Mouse (Mus musculus) neural tube, embryonic 12.5 days (tissue): Measurements from ENCODE around the gene Cd96. TPM values are rescaled to one million over a fixed set of nuclear protein-coding genes. Genes with fewer than 3 reads are reported as not detected.
A peak's percentile ranks its signal among the peaks of the same experiment; 100 is the strongest.
"Not testable (repeated sequence)": the region's sequence is repeated elsewhere in the genome, so short reads cannot be mapped to it uniquely, and the experiment has no call there.

ENCODE experiments used
- ATAC-seq: fragments of 200-750 bp; cut with Nextera tagmentation; 2 replicates; pipeline ENCODE4 v1.8.0; 2017; ENCODE audit warnings: low read depth, mild to moderate bottlenecking, moderate TSS enrichment, moderate library complexity; ENCODE audit not compliant: low FRiP score
- H3K27ac ChIP-seq: fragments of 300-500 bp; sonication (generic); 2 replicates; pipeline ENCODE4 v1.5.1; 2016
- H3K27me3 ChIP-seq: fragments of 300-500 bp; sonication (generic); replicated peaks from 2 replicates; pipeline ENCODE4 v1.6.1; 2016; ENCODE audit warnings: mild to moderate bottlenecking
- H3K36me3 ChIP-seq: fragments of 300-500 bp; sonication (generic); 2 replicates; pipeline ENCODE4 v1.6.1; 2016; ENCODE audit warnings: mild to moderate bottlenecking
- H3K4me1 ChIP-seq: fragments of 300-500 bp; sonication (generic); 2 replicates; pipeline ENCODE4 v1.6.1; 2016
- H3K4me2 ChIP-seq: fragments of 300-500 bp; sonication (generic); replicated peaks from 2 replicates; pipeline ENCODE4 v1.6.1; 2016; ENCODE audit warnings: mild to moderate bottlenecking
- H3K4me3 ChIP-seq: fragments of 300-500 bp; sonication (generic); 2 replicates; pipeline ENCODE4 v1.5.1; 2016
- H3K9ac ChIP-seq: fragments of 300-500 bp; sonication (generic); 2 replicates; pipeline ENCODE4 v1.6.1; 2016; ENCODE audit warnings: mild to moderate bottlenecking
- H3K9me3 ChIP-seq: fragments of 300-500 bp; sonication (generic); 2 replicates; pipeline ENCODE4 v1.6.1; 2016; ENCODE audit warnings: mild to moderate bottlenecking
- WGBS: fragments of 180-500 bp; shearing (Covaris S2); methylation state at CpG from one replicate; pipeline ENCODE4 v1.1.7; 2016; 5-methylcytosine and 5-hydroxymethylcytosine counted together
- polyA plus RNA-seq: library from polyadenylated mRNA; unstranded; fragments of >200 nt; fragmentation: Nextera tagmentation; extraction: Ambion mirVana; gene quantifications from 2 replicates; pipeline ENCODE4 v1.2.1, GENCODE M21; 2016

Cd96 gene
- polyA plus RNA-seq: not detected in 2 replicates

DNA sequence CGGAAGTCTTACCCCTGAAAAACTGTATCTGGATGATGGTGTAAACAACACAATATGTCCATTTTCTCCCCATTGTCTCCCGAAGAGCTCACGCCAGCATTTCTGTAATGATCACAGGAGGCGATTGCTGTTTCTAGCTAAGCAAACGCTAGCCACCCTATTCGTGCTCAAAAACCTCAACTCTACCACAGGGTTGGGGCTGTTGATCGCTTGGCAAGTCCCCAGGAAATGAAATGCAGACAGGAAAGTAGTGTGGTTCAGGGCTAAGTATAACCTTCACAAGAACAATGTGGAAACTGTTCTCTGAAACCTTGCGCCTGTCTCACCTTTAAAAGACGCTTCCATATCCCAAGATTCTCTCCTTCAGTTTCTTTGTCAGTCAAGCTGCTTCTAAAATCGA is at the start of gene Cd96:
Gene Cd96 (minus strand): TSS at position 232 of the 400 bp plus-strand sequence.
- WGBS: 85% methylated on average over 10 of the region's 10 CpGs

DNA sequence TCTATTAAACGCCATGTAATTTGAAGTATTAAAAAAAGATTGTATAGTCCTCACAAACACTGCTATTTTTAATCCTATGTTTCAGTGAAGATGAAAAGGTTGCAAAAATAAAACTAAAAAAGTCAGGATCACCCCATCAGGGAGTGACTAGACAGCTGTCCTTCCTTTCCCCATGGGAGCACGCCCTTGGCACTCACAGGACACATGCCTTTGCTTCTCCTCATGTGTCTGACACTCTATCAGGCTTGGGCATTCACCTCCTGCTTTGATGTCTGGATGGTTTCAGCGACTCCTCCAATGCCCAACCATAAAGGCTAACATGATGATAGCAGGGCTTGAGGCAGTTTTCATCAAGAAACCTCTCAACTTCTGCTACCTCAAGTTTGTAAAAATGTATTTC is 46.9 kb upstream of the Cd96 start:
- Histone ChIP-seq H3K4me3 (no peak overlapping the region), H3K27ac (no peak overlapping the region), H3K27me3 (no peaks in the 10 kb centered on the region), H3K9ac (no peak overlapping the region), H3K4me1 (no peaks in the 10 kb centered on the region), H3K4me2 (no peak overlapping the region), H3K9me3 (no peaks in the 10 kb centered on the region; the same call in 1 of the 2 replicates), H3K36me3 (no peaks in the 10 kb centered on the region)
- WGBS: 77% methylated on average over 3 of the region's 3 CpGs
- ATAC-seq: no peak

More for the DNA sequence above, at the start of gene Cd96:
- Histone ChIP-seq H3K4me2 (no peak within 1 kb of the TSS), H3K36me3 (no peaks in the 10 kb centered on the region), H3K4me3 (no peak within 1 kb of the TSS), H3K9ac (no peak within 1 kb of the TSS), H3K27me3 (no peaks in the 10 kb centered on the region), H3K9me3 (no peaks in the 10 kb centered on the region), H3K27ac (no peak within 1 kb of the TSS), H3K4me1 (no peaks in the 10 kb centered on the region)
- ATAC-seq: no peak

DNA sequence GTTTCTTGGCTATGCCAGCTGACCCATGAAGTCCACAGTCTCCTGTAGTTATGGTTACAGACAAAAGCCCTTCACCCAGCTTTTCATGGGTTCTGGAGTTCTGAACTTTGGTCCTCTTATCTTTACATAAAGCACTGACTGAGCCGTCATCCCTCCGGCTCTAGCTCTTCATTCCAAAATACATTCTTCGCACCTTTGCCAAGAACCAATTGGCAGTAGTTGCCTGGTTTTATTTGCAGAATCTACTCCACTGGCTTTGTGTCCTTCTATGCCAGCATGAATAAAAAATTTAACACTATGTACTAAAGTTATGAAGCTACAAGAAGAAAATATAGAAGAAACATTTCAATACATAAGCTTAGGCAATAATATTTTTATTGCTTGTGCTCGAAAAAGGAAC is 45.3 kb upstream of the Cd96 start:
- Histone ChIP-seq H3K9me3 (no peaks in the 10 kb centered on the region), H3K9ac (no peak overlapping the region), H3K36me3 (no peaks in the 10 kb centered on the region), H3K4me3 (no peak overlapping the region), H3K27me3 (no peaks in the 10 kb centered on the region), H3K4me1 (no peaks in the 10 kb centered on the region), H3K4me2 (no peak overlapping the region), H3K27ac (no peak overlapping the region)
- no peak for ATAC-seq
- WGBS: 90% methylated on average over 4 of the region's 4 CpGs

DNA sequence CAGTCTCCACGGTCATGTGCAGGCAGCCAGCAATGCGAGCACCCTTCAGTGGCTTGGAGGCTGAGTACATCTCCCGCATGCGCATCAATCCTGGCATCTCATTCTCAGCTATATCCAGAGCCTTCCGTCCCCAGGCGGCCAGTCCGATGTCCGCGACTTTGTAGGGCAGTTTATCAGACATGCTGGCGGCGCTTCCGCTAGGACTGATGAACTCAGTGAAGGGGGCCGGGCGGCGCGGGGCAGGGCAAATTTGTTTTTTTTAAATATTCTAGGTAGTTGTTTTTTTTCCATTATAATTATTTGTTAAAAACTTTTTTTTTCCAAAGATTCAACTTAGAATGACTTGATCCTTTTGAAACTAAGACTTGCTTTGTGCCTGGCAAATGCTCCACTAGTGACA is 34.8 kb upstream of the Cd96 start, which contains the start of gene Gm4737:
Gene Gm4737 (minus strand): TSS at position 246 of the 400 bp plus-strand sequence.
- ATAC-seq, H3K27me3 ChIP-seq: not testable (repeated sequence)
- 99% methylated on average over 10 of the region's 16 CpGs for WGBS

DNA sequence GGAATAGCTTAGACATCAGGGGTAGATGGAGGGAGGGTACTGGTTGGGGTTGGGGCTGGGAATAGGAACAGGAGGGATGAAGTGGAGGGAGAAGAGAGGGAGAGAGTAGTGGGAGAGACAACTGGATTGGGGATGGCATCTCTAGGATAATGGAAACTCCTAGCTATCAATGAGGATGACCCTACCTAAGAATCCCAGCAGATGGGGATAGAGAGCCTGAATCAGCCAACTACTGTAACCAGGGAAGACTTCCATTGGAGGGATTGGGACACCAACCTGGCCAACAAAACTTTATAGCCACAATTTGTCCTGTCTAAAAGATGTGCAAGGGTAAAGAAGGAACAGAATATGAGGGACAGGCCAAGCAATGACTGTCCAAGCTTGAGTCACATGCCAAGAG is 31.1 kb upstream of the Cd96 start:
- H3K9ac ChIP-seq: no peak overlapping the region
- no peaks in the 10 kb centered on the region for H3K4me1 ChIP-seq
- H3K36me3 ChIP-seq: no peaks in the 10 kb centered on the region
- H3K4me3 ChIP-seq: no peak overlapping the region
- H3K9me3 ChIP-seq: no peaks in the 10 kb centered on the region
- H3K4me2 ChIP-seq: no peak overlapping the region
- H3K27me3 ChIP-seq: no peaks in the 10 kb centered on the region
- H3K27ac ChIP-seq: no peak overlapping the region
- ATAC-seq: no peak

More for the DNA sequence above, 34.8 kb upstream of the Cd96 start, which contains the start of gene Gm4737:
- not testable (repeated sequence) for H3K4me3 ChIP-seq, H3K27ac ChIP-seq, H3K36me3 ChIP-seq, H3K9me3 ChIP-seq, H3K4me2 ChIP-seq, H3K4me1 ChIP-seq, H3K9ac ChIP-seq

DNA sequence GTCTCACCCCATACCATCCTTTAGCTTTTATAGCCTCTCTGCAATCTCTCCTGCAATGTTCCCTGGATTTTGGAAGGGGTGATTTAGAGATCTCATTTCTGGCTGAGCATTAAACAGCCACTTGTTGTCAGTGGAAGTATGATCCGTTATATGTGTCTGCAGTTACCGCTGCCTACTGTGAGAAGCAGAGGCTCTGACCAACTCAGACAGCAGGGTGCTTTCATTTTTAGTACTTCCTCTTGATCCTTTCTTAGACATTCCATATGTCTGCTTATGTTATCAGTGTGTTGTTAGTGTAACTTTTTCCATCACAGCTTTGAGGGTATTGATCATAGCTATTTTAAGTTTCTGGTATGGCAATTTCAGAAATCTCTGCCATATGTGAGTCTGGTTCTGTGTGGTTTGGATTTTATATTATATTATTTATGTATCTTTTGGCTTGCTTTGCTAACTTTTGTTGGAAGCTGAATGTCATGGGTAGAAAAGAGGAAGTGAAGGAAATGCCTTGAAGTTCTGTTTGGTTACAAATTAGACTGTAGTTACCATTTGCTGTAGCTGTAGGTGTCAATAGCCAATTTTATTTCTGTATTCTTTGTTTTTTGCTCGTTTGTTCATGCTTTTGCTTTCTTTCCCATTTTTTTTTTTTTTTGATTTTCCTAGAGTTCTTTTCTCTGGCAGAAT is 28.8 kb upstream of the Cd96 start:
- Histone ChIP-seq H3K4me1 (no peaks in the 10 kb centered on the region), H3K9ac (no peak overlapping the region), H3K36me3 (no peaks in the 10 kb centered on the region), H3K4me2 (no peak overlapping the region), H3K27me3 (no peaks in the 10 kb centered on the region), H3K9me3 (no peaks in the 10 kb centered on the region), H3K27ac (no peak overlapping the region), H3K4me3 (no peak overlapping the region)
- 79% methylated on average over 3 of the region's 3 CpGs for WGBS
- no peak for ATAC-seq

DNA sequence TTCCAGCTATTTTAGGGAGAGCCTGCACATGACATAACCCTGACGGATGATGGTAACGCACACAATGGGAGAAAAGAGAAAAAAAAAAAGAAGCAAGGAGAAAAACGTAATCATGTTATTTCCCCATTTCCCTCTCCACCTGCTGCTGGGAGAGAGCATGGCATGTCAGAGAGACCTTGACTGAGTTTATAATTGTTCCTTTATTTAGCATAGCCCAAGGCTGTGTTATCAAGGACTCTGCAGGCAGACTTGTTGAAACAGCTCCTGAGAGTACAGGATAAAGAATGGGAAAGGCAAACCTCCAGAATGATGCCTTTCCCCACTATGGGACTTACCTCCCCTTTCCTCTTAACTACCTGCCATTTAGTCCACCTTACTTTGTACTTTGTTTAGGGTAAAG is 26.9 kb upstream of the Cd96 start:
- Histone ChIP-seq H3K4me2 (no peak overlapping the region), H3K27ac (no peak overlapping the region), H3K9ac (no peak overlapping the region), H3K4me3 (no peak overlapping the region), H3K9me3 (no peaks in the 10 kb centered on the region), H3K36me3 (no peaks in the 10 kb centered on the region), H3K27me3 (no peaks in the 10 kb centered on the region), H3K4me1 (no peaks in the 10 kb centered on the region)
- 75% methylated on average over 3 of the region's 3 CpGs for WGBS
- no peak for ATAC-seq

DNA sequence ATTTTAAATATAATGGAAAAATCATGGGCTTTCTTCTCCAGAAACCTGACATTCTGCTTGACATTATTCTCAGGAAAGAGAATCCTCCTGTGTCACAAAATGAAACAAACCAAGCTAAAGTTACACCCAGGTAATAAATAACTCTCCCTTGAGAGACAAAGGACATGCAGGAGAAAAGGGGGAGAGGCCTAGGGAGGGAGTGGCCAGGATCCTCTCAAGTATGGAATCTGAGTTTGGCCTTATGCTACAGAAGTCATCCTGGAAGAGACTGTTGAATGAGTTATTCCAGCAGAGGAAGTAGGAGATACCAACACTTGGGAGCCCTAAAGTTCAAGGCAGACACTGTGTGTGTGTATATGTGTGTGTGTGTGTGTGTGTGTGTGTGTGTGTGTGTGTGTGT is 2.2 kb upstream of the Cd96 start:
- ATAC-seq: no peak
- Histone ChIP-seq H3K27me3 (no peaks in the 10 kb centered on the region), H3K4me2 (no peak overlapping the region), H3K9ac (no peak overlapping the region), H3K4me1 (no peaks in the 10 kb centered on the region), H3K9me3 (no peaks in the 10 kb centered on the region), H3K36me3 (no peaks in the 10 kb centered on the region), H3K27ac (no peak overlapping the region), H3K4me3 (no peak overlapping the region)

DNA sequence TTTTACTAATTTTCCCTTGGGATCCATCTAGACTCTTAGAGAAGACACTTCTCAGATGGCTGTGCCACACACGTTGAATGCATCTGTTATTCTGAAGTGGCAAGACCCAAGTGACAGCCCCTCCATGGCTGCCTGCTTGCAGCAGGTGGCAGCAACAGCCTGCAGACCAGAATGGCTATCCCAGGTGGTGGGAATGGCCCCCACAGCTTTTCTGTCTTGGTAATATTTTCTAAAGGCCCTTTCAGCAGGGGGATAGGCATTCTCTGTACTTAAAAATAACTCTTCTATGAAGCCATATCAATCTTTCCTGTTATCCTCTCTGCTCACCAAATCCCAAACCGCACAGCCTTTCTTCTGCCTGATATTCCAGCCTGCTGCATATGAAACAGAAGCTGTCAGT is 1.4 kb upstream of the Cd96 start:
- H3K4me1 ChIP-seq: no peaks in the 10 kb centered on the region
- 44% methylated on average over 2 of the region's 2 CpGs for WGBS
- no peak overlapping the region for H3K4me2 ChIP-seq
- H3K36me3 ChIP-seq: no peaks in the 10 kb centered on the region
- H3K9me3 ChIP-seq: no peaks in the 10 kb centered on the region
- no peak overlapping the region for H3K4me3 ChIP-seq
- no peak overlapping the region for H3K27ac ChIP-seq
- H3K9ac ChIP-seq: no peak overlapping the region
- ATAC-seq: 0 out of 2 replicates have a peak, but pooled peaks have one; percentile 50
- no peaks in the 10 kb centered on the region for H3K27me3 ChIP-seq

DNA sequence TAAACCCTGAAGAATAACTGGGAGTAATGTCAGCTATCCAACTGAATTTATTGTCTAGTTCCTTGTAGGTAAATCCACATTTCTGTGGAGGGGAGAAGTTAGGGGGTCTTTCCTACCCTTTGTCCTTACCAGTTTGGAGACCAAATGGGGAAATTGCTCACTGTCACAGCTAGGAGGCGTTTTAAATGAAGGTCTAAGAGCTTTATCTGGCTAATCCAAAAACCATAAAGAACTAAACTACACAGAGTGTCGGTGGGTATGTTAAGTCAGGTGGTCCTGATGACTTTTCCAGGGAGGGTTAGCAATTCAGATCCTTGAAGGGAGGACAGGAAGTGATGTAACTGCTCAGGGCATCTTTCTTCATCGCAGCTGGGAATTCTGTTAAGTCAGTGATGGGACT is 556 bp upstream of the Cd96 start:
- Histone ChIP-seq H3K9me3 (no peaks in the 10 kb centered on the region), H3K4me1 (no peaks in the 10 kb centered on the region), H3K27ac (no peak overlapping the region), H3K4me2 (no peak overlapping the region), H3K4me3 (no peak overlapping the region), H3K27me3 (no peaks in the 10 kb centered on the region), H3K9ac (no peak overlapping the region), H3K36me3 (no peaks in the 10 kb centered on the region)
- no peak for ATAC-seq
- 48% methylated on average over 3 of the region's 3 CpGs for WGBS

DNA sequence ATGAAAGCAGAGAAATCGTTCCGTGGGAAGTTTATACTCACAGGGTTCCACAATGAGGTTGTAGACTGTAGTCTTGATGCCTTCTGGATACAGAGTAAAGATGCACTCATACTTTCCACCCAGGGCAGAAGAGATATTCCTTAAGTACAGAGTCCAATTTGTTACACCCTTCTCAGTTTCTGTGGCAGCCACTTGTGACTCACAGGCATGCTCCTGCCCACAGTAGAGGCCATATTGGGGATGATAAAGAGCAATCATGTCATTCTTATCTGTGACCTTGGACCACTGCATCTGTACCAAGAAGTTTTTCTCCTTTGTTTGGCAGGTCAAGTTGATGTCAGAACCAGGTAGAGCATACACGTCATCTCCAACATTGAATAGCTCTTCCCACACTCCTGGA is 2.4 kb downstream of the Cd96 start:
- Histone ChIP-seq H3K4me1 (no peaks in the 10 kb centered on the region), H3K27me3 (no peaks in the 10 kb centered on the region), H3K36me3 (no peaks in the 10 kb centered on the region), H3K9ac (no peak overlapping the region), H3K4me2 (no peak overlapping the region), H3K27ac (no peak overlapping the region), H3K4me3 (no peak overlapping the region), H3K9me3 (no peaks in the 10 kb centered on the region)
- no peak for ATAC-seq
- WGBS: 91% methylated on average over 3 of the region's 3 CpGs

DNA sequence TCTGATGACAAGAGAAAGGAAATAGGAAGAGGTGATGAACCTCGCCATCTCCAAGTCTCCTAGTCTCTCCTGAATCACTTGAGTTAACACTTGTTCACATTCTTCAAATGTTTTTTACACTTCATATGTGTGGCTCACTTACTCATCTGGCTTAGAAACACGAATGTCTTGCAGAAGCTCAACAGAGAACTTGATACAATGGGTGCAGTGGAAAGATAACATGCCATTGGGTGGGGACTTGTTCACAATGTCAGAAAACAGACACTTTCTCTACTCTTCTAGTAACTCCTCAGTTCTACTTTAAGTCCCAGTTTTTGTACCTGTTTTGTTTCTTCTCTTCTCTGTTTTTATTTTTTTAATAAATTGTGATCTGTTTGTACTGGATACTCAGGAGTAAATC is 5.3 kb downstream of the Cd96 start:
- Histone ChIP-seq H3K4me3 (no peak overlapping the region), H3K4me1 (no peaks in the 10 kb centered on the region), H3K9me3 (no peaks in the 10 kb centered on the region), H3K27me3 (no peaks in the 10 kb centered on the region), H3K9ac (no peak overlapping the region), H3K4me2 (no peak overlapping the region), H3K36me3 (no peaks in the 10 kb centered on the region), H3K27ac (no peak overlapping the region)
- no peak for ATAC-seq
- WGBS: 82% methylated on average over 2 of the region's 2 CpGs

DNA sequence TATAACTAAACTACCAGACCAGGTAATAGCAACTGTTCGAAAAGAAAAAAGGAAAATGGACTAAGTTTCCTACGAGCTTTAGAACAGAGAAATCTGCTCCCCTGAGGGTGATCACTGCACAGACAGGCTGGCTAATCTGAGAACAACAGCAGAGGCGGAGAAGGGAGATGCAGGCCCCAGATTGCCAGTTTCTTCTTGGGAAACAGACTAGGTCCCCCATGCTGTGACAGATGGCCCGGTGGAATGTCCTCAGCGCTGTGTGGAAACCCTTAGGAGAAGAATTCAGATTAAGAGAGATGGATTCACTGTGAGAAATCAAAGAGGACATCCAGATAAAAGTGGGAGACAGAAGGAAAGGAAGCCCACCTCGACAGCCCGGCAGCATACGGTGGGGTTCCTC is 10.5 kb downstream of the Cd96 start:
- Histone ChIP-seq H3K4me2 (no peak overlapping the region), H3K27me3 (no peaks in the 10 kb centered on the region), H3K4me1 (no peaks in the 10 kb centered on the region), H3K36me3 (no peaks in the 10 kb centered on the region), H3K4me3 (no peak overlapping the region), H3K9me3 (no peaks in the 10 kb centered on the region), H3K9ac (no peak overlapping the region), H3K27ac (no peak overlapping the region)
- no peak for ATAC-seq
- WGBS: 62% methylated on average over 8 of the region's 8 CpGs
